Mouse (Mus musculus) CH12.LX (cell line): ENCODE measurements around the gene Tlcd1. TPM values are rescaled to one million over a fixed set of nuclear protein-coding genes. Genes with fewer than 3 reads are reported as not detected.

Experiments
- DNase-seq: peaks from one replicate; pipeline ENCODE4 v3.0.0-alpha.2; 2013; ENCODE audit errors: extremely low read depth
- H3K27ac ChIP-seq: 2 replicates; pipeline ENCODE4 v1.5.1; 2012; ENCODE audit warnings: low read depth, mild to moderate bottlenecking, control low read depth, moderate library complexity; ENCODE audit not compliant: insufficient read depth
- H3K27me3 ChIP-seq: replicated peaks from 2 replicates; pipeline ENCODE3; 2012; ENCODE audit warnings: inconsistent platforms
- H3K36me3 ChIP-seq, 2 experiments: replicated peaks in 1 of 2; 2 replicates each; pipeline versions ENCODE3 to v1.6.1; 2012; ENCODE audit warnings: inconsistent platforms in 1 of 2, low read length in 1 of 2, mild to moderate bottlenecking in 1 of 2, mixed read lengths in 1 of 2, moderate library complexity in 1 of 2; ENCODE audit not compliant: control insufficient read depth in 1 of 2, insufficient read depth in 1 of 2
- H3K4me1 ChIP-seq, 2 experiments: 2 replicates each; pipeline ENCODE4 v1.6.1; 2012; ENCODE audit warnings: inconsistent platforms in 1 of 2, moderate library complexity in 1 of 2; ENCODE audit not compliant: insufficient read depth in 2 of 2, control insufficient read depth in 1 of 2
- H3K4me2 ChIP-seq: 2 replicates; pipeline ENCODE4 v1.6.1; 2012; ENCODE audit warnings: low read depth, mild to moderate bottlenecking, control low read depth; ENCODE audit not compliant: poor library complexity, insufficient read depth, severe bottlenecking
- H3K4me3 ChIP-seq, 3 experiments: fragments of 150-350 bp in 1 of 3; sonication (generic) in 1 of 3; replicated peaks in 1 of 3; 2 replicates each; pipeline versions ENCODE3 to v1.5.1; 2011 to 2012; ENCODE audit warnings: low read depth in 2 of 3, low read length in 2 of 3, mild to moderate bottlenecking in 2 of 3, moderate library complexity in 2 of 3, control low read depth in 1 of 3, improper control_type of control experiment in 1 of 3, inconsistent platforms in 1 of 3, mixed read lengths in 1 of 3; ENCODE audit not compliant: poor library complexity in 1 of 3
- H3K79me2 ChIP-seq: replicated peaks from 2 replicates; pipeline ENCODE4 v1.6.1; 2012; ENCODE audit warnings: mild to moderate bottlenecking, moderate library complexity; ENCODE audit not compliant: control insufficient read depth, poor library complexity, insufficient read depth, severe bottlenecking; ENCODE audit errors: extremely low read depth
- H3K9ac ChIP-seq: 2 replicates; pipeline ENCODE4 v1.6.1; 2012; ENCODE audit warnings: low read depth, mild to moderate bottlenecking, control low read depth, moderate library complexity; ENCODE audit not compliant: insufficient read depth
- H3K9me3 ChIP-seq: replicated peaks from 2 replicates; pipeline ENCODE3; 2012; ENCODE audit warnings: low read length, inconsistent platforms, mixed read lengths
- EP300 ChIP-seq: IDR thresholded peaks from 2 replicates; pipeline ENCODE4 v1.6.1; 2011; ENCODE audit warnings: low read length, improper control_type of control experiment
- ETS1 ChIP-seq: conservative IDR thresholded peaks from 2 replicates; pipeline ENCODE4 v1.6.1; 2012; ENCODE audit warnings: low read depth, mild to moderate bottlenecking, inconsistent platforms, low read length, improper control_type of control experiment, moderate library complexity
- HCFC1 ChIP-seq: IDR thresholded peaks from 2 replicates; pipeline ENCODE4 v1.6.1; 2012; ENCODE audit warnings: low read depth, mild to moderate bottlenecking, inconsistent platforms, low read length, improper control_type of control experiment
- JUN ChIP-seq: IDR thresholded peaks from 2 replicates; pipeline ENCODE4 v1.6.1; 2011; ENCODE audit warnings: low read depth, mild to moderate bottlenecking, low read length, improper control_type of control experiment, moderate library complexity; ENCODE audit not compliant: insufficient read depth
- MAFK ChIP-seq: IDR thresholded peaks from 2 replicates; pipeline ENCODE4 v1.6.1; 2011; ENCODE audit warnings: low read length, improper control_type of control experiment; ENCODE audit not compliant: insufficient replicate concordance
- MAZ ChIP-seq: IDR thresholded peaks from 2 replicates; pipeline ENCODE4 v1.6.1; 2012; ENCODE audit warnings: low read depth, mild to moderate bottlenecking, inconsistent platforms, low read length, improper control_type of control experiment, moderate library complexity
- MYC ChIP-seq: IDR thresholded peaks from 2 replicates; pipeline ENCODE4 v1.6.1; 2011; ENCODE audit warnings: low read depth, mild to moderate bottlenecking, improper control_type of control experiment, low read length
- PAX5 ChIP-seq: IDR thresholded peaks from 2 replicates; pipeline ENCODE4 v1.6.1; 2012; ENCODE audit warnings: low read length, inconsistent platforms, mixed read lengths
- POLR2AphosphoS2 ChIP-seq: IDR thresholded peaks from 2 replicates; pipeline ENCODE4 v1.6.1; 2011; ENCODE audit warnings: low read depth, low read length, improper control_type of control experiment
- RCOR1 ChIP-seq: conservative IDR thresholded peaks from 2 replicates; pipeline ENCODE4 v1.6.1; 2012; ENCODE audit warnings: low read depth, mild to moderate bottlenecking, inconsistent platforms, low read length, improper control_type of control experiment
- TCF12 ChIP-seq: IDR thresholded peaks from 2 replicates; pipeline ENCODE4 v1.6.1; 2014; ENCODE audit warnings: low read depth, mild to moderate bottlenecking, inconsistent platforms, low read length, improper control_type of control experiment
- UBTF ChIP-seq: IDR thresholded peaks from 2 replicates; pipeline ENCODE4 v1.6.1; 2012; ENCODE audit warnings: low read depth, mild to moderate bottlenecking, inconsistent platforms, low read length, improper control_type of control experiment, moderate library complexity
- USF2 ChIP-seq: conservative IDR thresholded peaks from 2 replicates; pipeline ENCODE4 v1.6.1; 2011; ENCODE audit warnings: low read depth, low read length, improper control_type of control experiment
- ZC3H11A ChIP-seq: IDR thresholded peaks from 2 replicates; pipeline ENCODE4 v1.6.1; 2012; ENCODE audit warnings: low read depth, mild to moderate bottlenecking, inconsistent platforms, low read length, improper control_type of control experiment
- ZKSCAN1 ChIP-seq: IDR thresholded peaks from 2 replicates; pipeline ENCODE4 v1.6.1; 2012; ENCODE audit warnings: low read depth, inconsistent platforms, low read length, improper control_type of control experiment, borderline replicate concordance
- ZNF384 ChIP-seq: IDR thresholded peaks from 2 replicates; pipeline ENCODE4 v1.6.1; 2012; ENCODE audit warnings: low read depth, low read length, improper control_type of control experiment, inconsistent platforms
- dilution Hi-C: fragments of 300-500 bp; cut with MboI; formaldehyde crosslinking; loops from 2 replicates; pipeline ENCODE4 v1.14.3; 2020; ENCODE audit warnings: low sequenced_read_pairs; ENCODE audit not compliant: extremely low pct_unique_long_range_greater_than_20kb, extremely low pct_ligation_motif_present
- in situ Hi-C: fragments of 300-500 bp; cut with MboI; formaldehyde crosslinking; loops from 3 replicates; pipeline ENCODE4 v1.14.3; 2019; ENCODE audit warnings: low sequenced_read_pairs, low pct_ligation_motif_present, low pct_unique_long_range_greater_than_20kb, mixed read lengths
- polyA plus RNA-seq: library from polyadenylated mRNA; unstranded; fragments of >175 nt; gene quantifications from 2 replicates; pipeline ENCODE4 v1.2.1, GENCODE M21; 2012; ENCODE audit warnings: low read depth; ENCODE audit not compliant: insufficient read length
- total RNA-seq, 2 experiments: library from RNA; depleted of rRNA; stranded (reverse); fragments of 300-350 nt in 1 of 2; fragments of >200 nt in 1 of 2; gene quantifications; 2 replicates each; pipeline ENCODE4 v1.2.3; 2012 to 2014

The Tlcd1 gene
- total and polyA plus RNA-seq, 3 experiments, result 15.6 to 20.3 (median 16.4) TPM

DNA sequence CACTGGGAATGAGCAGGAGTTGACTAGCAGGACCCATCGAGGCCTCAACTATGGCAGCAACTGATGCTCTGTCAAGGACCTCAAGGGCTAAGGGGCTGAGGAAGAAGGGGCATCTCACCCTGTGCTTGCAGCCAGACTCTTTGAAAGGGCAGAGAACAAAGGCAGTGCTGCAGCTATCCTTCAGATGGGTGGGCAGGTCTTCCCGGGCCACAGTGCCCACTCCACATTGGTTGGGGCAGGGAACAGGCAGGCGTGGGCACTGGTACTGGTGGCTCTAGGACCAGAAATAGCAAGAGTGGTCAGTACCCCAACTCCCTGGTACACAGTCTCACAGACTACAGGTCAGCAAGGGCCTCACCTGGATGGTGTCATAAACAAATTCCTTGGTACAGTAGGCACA is 15.8 kb upstream of the Tlcd1 start:
- Histone ChIP-seq H3K27me3 (no peaks in the 10 kb centered on the region), H3K27ac (no peak overlapping the region)
- dilution Hi-C loops, result no loop called here

DNA sequence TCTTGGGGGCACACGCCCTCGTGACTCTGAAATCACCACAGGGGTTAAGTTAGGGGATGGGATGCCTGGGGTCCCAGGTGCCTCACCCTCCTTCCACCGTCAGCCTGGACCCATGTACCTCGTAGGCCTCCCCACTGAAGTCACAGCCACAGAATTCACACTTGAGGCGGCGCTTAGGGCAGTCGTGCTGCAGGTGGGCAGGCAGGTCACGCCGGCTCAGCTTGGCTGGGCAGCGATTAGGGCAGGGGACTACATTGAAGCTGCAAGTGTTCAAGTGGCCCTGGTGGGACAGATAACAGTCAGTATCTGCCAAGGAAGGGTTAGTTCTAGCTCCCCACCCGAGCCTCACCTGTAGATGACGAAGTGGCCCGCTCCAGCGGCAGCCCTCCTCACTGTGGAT is 15.3 kb upstream of the Tlcd1 start:
- Histone ChIP-seq H3K27ac (peak overlapping the region; percentile 10; the same call in 1 of the 2 replicates), H3K79me2 (peaks cover 33% of the 10 kb centered on the region), H3K9ac (no peak overlapping the region), H3K4me3 (no peak overlapping the region), H3K9me3 (no peaks in the 10 kb centered on the region), H3K36me3 (peaks cover 53 to 64% of the 10 kb centered on the region in 2 experiments), H3K4me1 (peaks cover 24 to 51% of the 10 kb centered on the region in 2 experiments), H3K27me3 (no peaks in the 10 kb centered on the region), H3K4me2 (no peak overlapping the region)
- in situ Hi-C loops, result no loop called here
- dilution Hi-C loops, result no loop called here
- no peak for DNase-seq
- TF ChIP-seq MAZ (no peak), TCF12 (no peak), ZKSCAN1 (no peak), EP300 (no peak), JUN (no peak), POLR2AphosphoS2 (no peak), USF2 (no peak), MYC (no peak), RCOR1 (no peak), HCFC1 (no peak), PAX5 (no peak), MAFK (no peak), ETS1 (no peak)

More for the DNA sequence above, 15.8 kb upstream of the Tlcd1 start:
- Histone ChIP-seq H3K36me3 (peaks cover 56 to 69% of the 10 kb centered on the region in 2 experiments), H3K9me3 (no peaks in the 10 kb centered on the region), H3K4me1 (peaks cover 21 to 46% of the 10 kb centered on the region in 2 experiments), H3K9ac (no peak overlapping the region), H3K79me2 (peaks cover 33% of the 10 kb centered on the region)
- TF ChIP-seq UBTF, result no peak
- no peak for TF ChIP-seq ZC3H11A
- TF ChIP-seq PAX5, result no peak
- no peak for TF ChIP-seq EP300
- TF ChIP-seq ZNF384, result no peak
- TF ChIP-seq, all 38 proteins: peak for 0
- no peak overlapping the region for H3K4me3 ChIP-seq
- DNase-seq, result no peak
- no peak overlapping the region for H3K4me2 ChIP-seq
- in situ Hi-C loops, result no loop called here
